Mouse (Mus musculus) liver, postnatal 0 days (tissue): ENCODE measurements around the gene Lamtor2. TPM values are rescaled to one million over a fixed set of nuclear protein-coding genes. Genes with fewer than 3 reads are reported as not detected.
A peak's percentile ranks its signal among the peaks of the same experiment; 100 is the strongest.
"Not testable (repeated sequence)": the region's sequence is repeated elsewhere in the genome, so short reads cannot be mapped to it uniquely, and the experiment has no call there.

Experiments used
- ATAC-seq: fragments of 200-750 bp; cut with Nextera tagmentation; 2 replicates; pipeline ENCODE4 v1.8.0; 2017; ENCODE audit warnings: mild to moderate bottlenecking, moderate library complexity
- DNase-seq: peaks from one replicate; pipeline ENCODE4 v3.0.0-alpha.2; 2016
- H3K27ac ChIP-seq: fragments of 300-500 bp; sonication (generic); 2 replicates; pipeline ENCODE4 v1.5.1; 2014; ENCODE audit warnings: antibody characterized with exemption, moderate library complexity, mild to moderate bottlenecking, low read depth
- H3K27me3 ChIP-seq: fragments of 300-500 bp; sonication (generic); 2 replicates; pipeline ENCODE4 v1.6.1; 2014; ENCODE audit warnings: low read length, control low read depth, mixed read lengths; ENCODE audit not compliant: insufficient read depth
- H3K36me3 ChIP-seq: fragments of 300-500 bp; sonication (generic); replicated peaks from 2 replicates; pipeline ENCODE4 v1.6.1; 2014; ENCODE audit warnings: mild to moderate bottlenecking, control low read depth, low read length, moderate library complexity, mixed read lengths; ENCODE audit not compliant: insufficient read depth
- H3K4me1 ChIP-seq: fragments of 300-500 bp; sonication (generic); 2 replicates; pipeline ENCODE4 v1.6.1; 2014; ENCODE audit warnings: antibody characterized with exemption, mild to moderate bottlenecking, control low read depth; ENCODE audit not compliant: insufficient read depth
- H3K4me2 ChIP-seq: fragments of 300-500 bp; sonication (generic); 2 replicates; pipeline ENCODE4 v1.6.1; 2014; ENCODE audit warnings: low read depth, mild to moderate bottlenecking, low read length, moderate library complexity, mixed read lengths
- H3K4me3 ChIP-seq: fragments of 300-500 bp; sonication (generic); 2 replicates; pipeline ENCODE4 v1.5.1; 2014; ENCODE audit warnings: low read depth, low read length
- H3K9ac ChIP-seq: fragments of 300-500 bp; sonication (generic); replicated peaks from 2 replicates; pipeline ENCODE4 v1.6.1; 2014; ENCODE audit warnings: mild to moderate bottlenecking, moderate library complexity
- H3K9me3 ChIP-seq: fragments of 300-500 bp; sonication (generic); 2 replicates; pipeline ENCODE4 v1.6.1; 2016; ENCODE audit warnings: mild to moderate bottlenecking, control low read depth, low read length, mixed read lengths
- CTCF ChIP-seq: sonication (generic); IDR thresholded peaks from 2 replicates; pipeline ENCODE4 v1.5.1; 2016; ENCODE audit warnings: antibody characterized with exemption, low read depth
- EP300 ChIP-seq: IDR thresholded peaks from 2 replicates; pipeline ENCODE4 v1.6.1; 2016; ENCODE audit warnings: antibody characterized with exemption, low read depth, mild to moderate bottlenecking
- WGBS: fragments of 180-500 bp; shearing (Covaris S2); extraction: QIAGEN DNeasy Blood & Tissue Kit; methylation state at CpG from one replicate; pipeline ENCODE4 v1.1.7; 2014; ENCODE audit not compliant: insufficient replicate concordance; 5-methylcytosine and 5-hydroxymethylcytosine counted together
- polyA plus RNA-seq: library from polyadenylated mRNA; unstranded; fragments of >200 nt; fragmentation: Nextera tagmentation; extraction: Ambion mirVana; gene quantifications from 2 replicates; pipeline ENCODE4 v1.2.1, GENCODE M21; 2015

The Lamtor2 gene
- polyA plus RNA-seq, 1 experiment from 2014 or later: 104 TPM

- H3K36me3 ChIP-seq: peaks cover 14% of the 10 kb centered on the region
- H3K4me2 ChIP-seq: peak overlapping the region; percentile 78
- peak overlapping the region; percentile 86 for H3K4me3 ChIP-seq
- H3K9me3 ChIP-seq: no peaks in the 10 kb centered on the region
- H3K9ac ChIP-seq: no peak overlapping the region; the same call in 1 of the 2 replicates
- no peak for ATAC-seq
- peaks cover 12% of the 10 kb centered on the region; the same call in 1 of the 2 replicates for H3K4me1 ChIP-seq
- 40% methylated on average over 8 of the region's 8 CpGs for WGBS
- DNase-seq: no peak
- no peak overlapping the region for H3K27ac ChIP-seq
- no peaks in the 10 kb centered on the region for H3K27me3 ChIP-seq
- TF ChIP-seq EP300 (no peak), CTCF (no peak)
These were observed 25.9 kb upstream of the Lamtor2 start for GRCm38 (mm10) chr3:88578498-88579424.

GRCm38 (mm10) chr3:88577846-88578245, 25.0 kb upstream of the Lamtor2 start:
- H3K9ac ChIP-seq, H3K27ac ChIP-seq, ATAC-seq, H3K9me3 ChIP-seq, DNase-seq, H3K4me3 ChIP-seq, H3K4me2 ChIP-seq, H3K27me3 ChIP-seq: not testable (repeated sequence)
- Histone ChIP-seq H3K4me1 (peaks cover 12% of the 10 kb centered on the region; the same call in 1 of the 2 replicates), H3K36me3 (peaks cover 11% of the 10 kb centered on the region)
- 76% methylated on average over 5 of the region's 5 CpGs for WGBS

- Histone ChIP-seq H3K36me3 (no peaks in the 10 kb centered on the region), H3K4me1 (peaks cover 8% of the 10 kb centered on the region; the same call in 1 of the 2 replicates), H3K27ac (no peak within 1 kb of the TSS), H3K9ac (no peak within 1 kb of the TSS), H3K4me3 (no peak within 1 kb of the TSS), H3K4me2 (no peak within 1 kb of the TSS), H3K27me3 (no peaks in the 10 kb centered on the region), H3K9me3 (no peaks in the 10 kb centered on the region)
- TF ChIP-seq EP300 (no peak), CTCF (no peak)
- no peak for ATAC-seq
- WGBS: 83% methylated on average over 3 of the region's 3 CpGs
- DNase-seq: no peak
These were observed 22.7 kb upstream of the Lamtor2 start, which contains the start of gene Ssr2 for GRCm38 (mm10) chr3:88575540-88575939. TSS of gene Ssr2 (plus strand) at chr3:88575876.

GRCm38 (mm10) chr3:88573810-88574209, 20.9 kb upstream of the Lamtor2 start:
- Histone ChIP-seq H3K27ac (no peak overlapping the region), H3K27me3 (no peaks in the 10 kb centered on the region), H3K9ac (no peak overlapping the region), H3K4me1 (peaks cover 9% of the 10 kb centered on the region), H3K4me3 (no peak overlapping the region), H3K9me3 (no peaks in the 10 kb centered on the region), H3K4me2 (no peak overlapping the region), H3K36me3 (peaks cover 5% of the 10 kb centered on the region; the same call in 1 of the 2 replicates)
- TF ChIP-seq EP300 (no peak), CTCF (no peak)
- 66% methylated on average over 2 of the region's 2 CpGs for WGBS
- DNase-seq (no peak), ATAC-seq (no peak)

- Histone ChIP-seq H3K36me3 (peaks cover 15% of the 10 kb centered on the region), H3K27ac (no peak overlapping the region), H3K4me2 (no peak overlapping the region), H3K9ac (no peak overlapping the region), H3K4me3 (no peak overlapping the region), H3K27me3 (no peaks in the 10 kb centered on the region), H3K4me1 (peaks cover 18% of the 10 kb centered on the region), H3K9me3 (no peaks in the 10 kb centered on the region)
- WGBS: 82% methylated on average over 2 of the region's 2 CpGs
- DNase-seq (no peak), ATAC-seq (no peak)
- TF ChIP-seq EP300 (no peak), CTCF (no peak)
These were observed 20.0 kb upstream of the Lamtor2 start for GRCm38 (mm10) chr3:88572835-88573234.

- Histone ChIP-seq H3K4me2 (no peak overlapping the region), H3K27me3 (no peaks in the 10 kb centered on the region), H3K9me3 (no peaks in the 10 kb centered on the region), H3K4me3 (no peak overlapping the region), H3K36me3 (peaks cover 17% of the 10 kb centered on the region), H3K4me1 (peaks cover 20% of the 10 kb centered on the region), H3K9ac (no peak overlapping the region), H3K27ac (no peak overlapping the region)
- no peak for DNase-seq
- TF ChIP-seq EP300: no peak
- no peak for TF ChIP-seq CTCF
- WGBS: 68% methylated on average over 1 of the region's 1 CpGs
- ATAC-seq: no peak
These were observed 19.0 kb upstream of the Lamtor2 start for GRCm38 (mm10) chr3:88571856-88572255.
